Comparison of ENCODE assay signal across 8 mouse cellular contexts in genomic region chr4:82541894-82542510, GRCm38 (mm10).
DNase-seq lines count a peak whose midpoint lies in the region; ATAC-seq lines count a peak whose summit lies in the region.

No protein-coding gene starts in this region.

- H3K36me3 ChIP-seq in forebrain, embryonic 14.5 days (ENCODE audit: control insufficient read depth, insufficient read depth, low read length) = peaks cover 5% of the 10 kb centered on the region; the same call in 1 of the 2 replicates
- H3K36me3 ChIP-seq in lung, embryonic 15.5 days = no peaks in the 10 kb centered on the region

- ATAC-seq in forebrain, embryonic 14.5 days = peak; percentile 77
- ATAC-seq in hematopoietic stem cell, adult 5-6 weeks (replicated peaks in 1 of 2; ENCODE audit: insufficient read depth in 1 of 2, low FRiP score in 2 of 2, low TSS enrichment in 1 of 2, low read depth in 1 of 2, poor library complexity in 2 of 2, severe bottlenecking in 2 of 2) = peak; percentile 63 to 68
- peak; percentile 81; the same call in 1 of the 2 replicates for ATAC-seq in lung, embryonic 15.5 days (ENCODE audit: borderline replicate concordance, extremely low read depth, low FRiP score, low TSS enrichment)
- no peak for ATAC-seq in activated CD4-positive, CD25-positive, alpha-beta regulatory T cell, adult 4 months

- no peaks in the 10 kb centered on the region for H3K9me3 ChIP-seq in forebrain, embryonic 14.5 days (replicated peaks; ENCODE audit: control insufficient read depth, low read length)
- no peaks in the 10 kb centered on the region for H3K9me3 ChIP-seq in lung, embryonic 15.5 days

- H3K4me3 ChIP-seq in forebrain, embryonic 14.5 days (ENCODE audit: low read depth, low read length) = no peak overlapping the region
- H3K4me3 ChIP-seq in lung, embryonic 15.5 days = no peak overlapping the region

- DNase-seq in MEL-GATA-1-ER (ENCODE audit: extremely low read depth, low read depth) = peak; percentile 1
- peak; percentile 17 for DNase-seq in c-Kit-positive CD71-positive TER-119-positive erythroid progenitor cells, embryonic 14.5 days (ENCODE audit: low spot score)
- DNase-seq in forebrain, embryonic 14.5 days (ENCODE audit: low spot score) = peak; percentile 95
- peak; percentile 71 to 94 for DNase-seq in layer of hippocampus, adult 18-20 months (ENCODE audit: low spot score in 2 of 2)
- DNase-seq in right cerebral cortex, adult 18-20 months = peak; percentile 84

- H3K9ac ChIP-seq in forebrain, embryonic 14.5 days (ENCODE audit: low read length) = no peak overlapping the region
- no peak overlapping the region for H3K9ac ChIP-seq in lung, embryonic 15.5 days

- no peaks in the 10 kb centered on the region for H3K27me3 ChIP-seq in forebrain, embryonic 14.5 days (replicated peaks; ENCODE audit: control insufficient read depth, insufficient read depth, low read length)
- H3K27me3 ChIP-seq in lung, embryonic 15.5 days = no peaks in the 10 kb centered on the region

- 26% methylated on average over 7 of the region's 7 CpGs for WGBS in forebrain, embryonic 14.5 days
- WGBS in lung, embryonic 15.5 days = 30% methylated on average over 7 of the region's 7 CpGs

- H3K4me2 ChIP-seq in forebrain, embryonic 14.5 days (ENCODE audit: low read length) = no peak overlapping the region; the same call in 1 of the 2 replicates
- H3K4me2 ChIP-seq in lung, embryonic 15.5 days = no peak overlapping the region

- peaks cover 30% of the 10 kb centered on the region for H3K4me1 ChIP-seq in forebrain, embryonic 14.5 days (ENCODE audit: control insufficient read depth, insufficient read depth, low read length)
- peaks cover 45% of the 10 kb centered on the region for H3K4me1 ChIP-seq in lung, embryonic 15.5 days

- H3K27ac ChIP-seq in forebrain, embryonic 14.5 days (ENCODE audit: low read depth, low read length) = no peak overlapping the region
- peak overlapping the region; percentile 67 for H3K27ac ChIP-seq in lung, embryonic 15.5 days

Comparison
In these comparisons a context has a peak if more than half of its experiments do, and no peak if none do; other contexts are left out.
1. DNase-seq: peak in every context shown above with its lines; median percentile 95 in forebrain, embryonic 14.5 days; 84 in right cerebral cortex, adult 18-20 months; 82 in layer of hippocampus, adult 18-20 months; 17 in c-Kit-positive CD71-positive TER-119-positive erythroid progenitor cells, embryonic 14.5 days; 1 in MEL-GATA-1-ER.